Mouse (Mus musculus) right cerebral cortex, adult 2 months (tissue): ENCODE results near the gene Nr1d1.

Experiments used
- DNase-seq, 2 experiments: peaks; one replicate each; pipeline ENCODE4 v3.0.0; 2021 to 2022; ENCODE audit warnings: low spot score in 2 of 2

Gene Nr1d1

GRCm38 (mm10) chr11:98770096-98770975 is 4.8 kb downstream of the Nr1d1 start:
- peak; percentile 78 for DNase-seq

- no peak for DNase-seq
Observed at GRCm38 (mm10) chr11:98769007-98769954, 5.9 kb downstream of the Nr1d1 start.

- DNase-seq = peak; percentile 51 to 54
Observed at GRCm38 (mm10) chr11:98768127-98769006, 6.8 kb downstream of the Nr1d1 start.

- no peak for DNase-seq
Observed at GRCm38 (mm10) chr11:98767713-98768112, 7.4 kb downstream of the Nr1d1 start.

GRCm38 (mm10) chr11:98767276-98767675 is 7.9 kb downstream of the Nr1d1 start:
- peak; percentile 50 to 61 for DNase-seq

- DNase-seq = no peak
Observed at GRCm38 (mm10) chr11:98766816-98767215, 8.3 kb downstream of the Nr1d1 start.

GRCm38 (mm10) chr11:98766346-98766745 is 8.8 kb downstream of the Nr1d1 start:
- DNase-seq = no peak

- DNase-seq = no peak
Observed at GRCm38 (mm10) chr11:98765421-98766309, 9.5 kb downstream of the Nr1d1 start.

- DNase-seq = no peak
Observed at GRCm38 (mm10) chr11:98764746-98765145, 10.4 kb downstream of the Nr1d1 start.

GRCm38 (mm10) chr11:98764091-98764490 is 11.0 kb downstream of the Nr1d1 start:
- no peak for DNase-seq

- DNase-seq = no peak
Observed at GRCm38 (mm10) chr11:98763502-98763861, 11.7 kb downstream of the Nr1d1 start.

GRCm38 (mm10) chr11:98762756-98763501 is 12.2 kb downstream of the Nr1d1 start:
- DNase-seq = peak; percentile 69 to 77

- no peak for DNase-seq
Observed at GRCm38 (mm10) chr11:98761939-98762338, 13.2 kb downstream of the Nr1d1 start.

GRCm38 (mm10) chr11:98756711-98757110 is 18.4 kb downstream of the Nr1d1 start:
- DNase-seq = no peak

GRCm38 (mm10) chr11:98755726-98756380 is 19.3 kb downstream of the Nr1d1 start:
- DNase-seq = no peak

GRCm38 (mm10) chr11:98754621-98755181 is 20.4 kb downstream of the Nr1d1 start:
- DNase-seq = peak; percentile 56 to 59

GRCm38 (mm10) chr11:98754151-98754620 is 20.9 kb downstream of the Nr1d1 start:
- DNase-seq = peak in 1 of 2 experiments; percentile 43

- DNase-seq = no peak
Observed at GRCm38 (mm10) chr11:98753264-98753663, 21.9 kb downstream of the Nr1d1 start.
